Mouse (Mus musculus): ENCODE measurements around the gene Ankrd10.
A peak's percentile ranks its signal among the peaks of the same experiment; 100 is the strongest.
"Not testable (repeated sequence)": the region's sequence is repeated elsewhere in the genome, so short reads cannot be mapped to it uniquely, and the experiment has no call there.

The Ankrd10 gene

GRCm38 (mm10) chr8:11608848-11609247 is 26.7 kb downstream of the Ankrd10 start:
- no peak for DNase-seq (ENCODE audit: low spot score)

GRCm38 (mm10) chr8:11602006-11602680 is 33.4 kb downstream of the Ankrd10 start:
- peak; percentile 62 for DNase-seq (ENCODE audit: low spot score)

- DNase-seq (ENCODE audit: low spot score) = no peak
Observed at GRCm38 (mm10) chr8:11600301-11600951, 35.1 kb downstream of the Ankrd10 start.

GRCm38 (mm10) chr8:11593222-11593884 is 42.2 kb downstream of the Ankrd10 start:
- no peak for DNase-seq (ENCODE audit: low spot score)

GRCm38 (mm10) chr8:11592296-11592695 is 43.3 kb downstream of the Ankrd10 start:
- DNase-seq (ENCODE audit: low spot score) = no peak

GRCm38 (mm10) chr8:11591837-11592236 is 43.7 kb downstream of the Ankrd10 start:
- DNase-seq (ENCODE audit: low spot score) = no peak

GRCm38 (mm10) chr8:11586374-11586745 is 49.2 kb downstream of the Ankrd10 start:
- DNase-seq (ENCODE audit: low spot score) = no peak

- no peak for DNase-seq (ENCODE audit: low spot score)
Observed at GRCm38 (mm10) chr8:11585513-11586373, 49.8 kb downstream of the Ankrd10 start.

GRCm38 (mm10) chr8:11575604-11576384 is 59.8 kb downstream of the Ankrd10 start:
- no peak for DNase-seq (ENCODE audit: low spot score)

- DNase-seq (ENCODE audit: low spot score) = no peak
Observed at GRCm38 (mm10) chr8:11574911-11575603, 60.5 kb downstream of the Ankrd10 start.

GRCm38 (mm10) chr8:11572428-11572827 is 63.1 kb downstream of the Ankrd10 start:
- no peak for DNase-seq (ENCODE audit: low spot score)

GRCm38 (mm10) chr8:11571950-11572349 is 63.6 kb downstream of the Ankrd10 start:
- DNase-seq (ENCODE audit: low spot score) = no peak

- no peak for DNase-seq (ENCODE audit: low spot score)
Observed at GRCm38 (mm10) chr8:11570742-11571141, 64.8 kb downstream of the Ankrd10 start.

- DNase-seq (ENCODE audit: low spot score) = no peak
Observed at GRCm38 (mm10) chr8:11569260-11570097, 66.1 kb downstream of the Ankrd10 start.

GRCm38 (mm10) chr8:11568193-11568592 is 67.4 kb downstream of the Ankrd10 start:
- not testable (repeated sequence) for DNase-seq (ENCODE audit: low spot score)

- DNase-seq (ENCODE audit: low spot score) = no peak
Observed at GRCm38 (mm10) chr8:11564721-11565120, 70.8 kb downstream of the Ankrd10 start.

- DNase-seq (ENCODE audit: low spot score) = no peak
Observed at GRCm38 (mm10) chr8:11564236-11564635, 71.3 kb downstream of the Ankrd10 start.
